Mouse (Mus musculus): ENCODE data around the gene Glis1. TPM values are rescaled to one million over a fixed set of nuclear protein-coding genes. Genes with fewer than 3 reads are reported as not detected.

Glis1 gene
- polyA plus RNA-seq, 1 experiment: 0.31 TPM

GRCm38 (mm10) chr4:107605964-107606602 lies 171.7 kb downstream of the Glis1 start:
- DNase-seq (ENCODE audit: low read depth, low spot score): no peak
- WGBS: 87% methylated on average over 17 of the region's 17 CpGs

- no peak for DNase-seq (ENCODE audit: low read depth, low spot score)
- WGBS: 83% methylated on average over 8 of the region's 8 CpGs
Measured at GRCm38 (mm10) chr4:107609775-107610174, 175.4 kb downstream of the Glis1 start.

GRCm38 (mm10) chr4:107611888-107612650 lies 177.7 kb downstream of the Glis1 start:
- no peak for DNase-seq (ENCODE audit: low read depth, low spot score)
- WGBS: 61% methylated on average over 9 of the region's 9 CpGs

- 49% methylated on average over 5 of the region's 6 CpGs for WGBS
- no peak for DNase-seq (ENCODE audit: low read depth, low spot score)
Measured at GRCm38 (mm10) chr4:107617596-107618230, 183.3 kb downstream of the Glis1 start.

- no peak for DNase-seq (ENCODE audit: low read depth, low spot score)
- 96% methylated on average over 7 of the region's 7 CpGs for WGBS
Measured at GRCm38 (mm10) chr4:107619487-107619886, 185.1 kb downstream of the Glis1 start.

GRCm38 (mm10) chr4:107621366-107621765 lies 187.0 kb downstream of the Glis1 start:
- no peak for DNase-seq (ENCODE audit: low read depth, low spot score)
- 67% methylated on average over 5 of the region's 5 CpGs for WGBS

DNA sequence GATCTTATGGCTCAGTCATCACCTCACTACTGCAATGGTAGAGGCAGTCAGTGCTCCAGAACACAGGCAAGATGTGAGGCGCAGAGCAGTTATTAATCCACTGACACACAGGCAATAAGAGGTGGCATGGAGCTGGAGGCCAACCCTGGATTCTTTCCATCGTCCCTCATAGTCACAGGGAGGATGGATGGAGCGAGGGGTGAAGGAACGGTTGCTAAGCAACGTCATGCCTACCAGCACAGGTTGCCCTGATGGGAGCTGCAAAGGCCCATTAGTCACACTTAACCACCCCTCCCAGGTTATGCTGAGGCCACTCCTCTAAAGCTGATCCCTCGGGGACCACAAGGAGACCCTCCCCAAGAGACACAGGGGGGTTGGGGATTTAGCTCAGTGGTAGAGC lies 187.9 kb downstream of the Glis1 start:
- WGBS: 66% methylated on average over 6 of the region's 6 CpGs
- no peak for DNase-seq (ENCODE audit: low read depth, low spot score)

DNA sequence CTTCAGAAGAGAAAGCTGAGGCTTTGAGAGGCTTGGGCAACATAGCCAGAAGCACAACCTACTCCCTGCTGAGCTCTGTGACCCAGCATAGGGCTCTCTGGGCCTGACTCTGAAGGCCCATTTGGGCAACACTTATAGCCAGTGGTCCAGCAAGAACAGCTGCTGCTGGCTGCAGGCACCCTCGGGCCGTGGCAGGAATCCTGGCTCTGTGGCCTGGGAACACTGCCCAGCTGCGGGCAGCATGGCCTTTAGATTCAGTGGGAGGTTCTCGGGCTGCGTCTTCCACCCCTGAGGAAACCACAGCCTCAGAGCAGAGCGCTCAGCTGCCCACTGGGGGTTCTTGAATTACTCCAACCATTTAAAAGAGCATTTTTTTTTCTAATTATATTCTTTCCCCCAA lies 189.5 kb downstream of the Glis1 start:
- no peak for DNase-seq (ENCODE audit: low read depth, low spot score)
- 83% methylated on average over 6 of the region's 6 CpGs for WGBS

GRCm38 (mm10) chr4:107624951-107625350 lies 190.6 kb downstream of the Glis1 start:
- no peak for DNase-seq (ENCODE audit: low read depth, low spot score)
- WGBS: 67% methylated on average over 5 of the region's 5 CpGs

GRCm38 (mm10) chr4:107628226-107628625 lies 193.8 kb downstream of the Glis1 start:
- 75% methylated on average over 4 of the region's 4 CpGs for WGBS
- DNase-seq (ENCODE audit: low read depth, low spot score): no peak

DNA sequence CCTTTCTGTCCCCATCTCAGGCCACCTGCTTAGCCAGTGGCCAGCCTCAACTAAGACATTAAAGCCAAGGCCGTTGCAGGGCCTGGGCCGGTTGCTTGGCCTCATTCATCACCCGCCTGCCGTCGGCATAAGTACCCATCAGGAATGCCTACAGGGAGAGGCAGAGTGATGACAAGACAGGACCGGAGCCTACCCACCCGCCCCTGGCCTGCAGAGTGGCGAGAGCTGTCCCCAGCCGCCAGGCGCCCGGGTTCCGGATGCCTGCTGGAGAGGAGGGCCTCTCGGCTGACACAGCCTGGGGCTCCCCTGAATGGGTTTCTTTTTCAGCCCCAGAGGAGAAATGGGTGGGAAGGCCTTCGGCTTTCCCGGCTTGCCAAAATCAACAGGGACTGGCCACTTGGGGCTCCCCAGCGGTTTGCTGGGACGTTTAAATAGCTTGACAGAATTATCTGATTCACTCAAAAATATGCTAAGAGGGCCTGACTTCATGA lies 194.6 kb downstream of the Glis1 start:
- 59% methylated on average over 17 of the region's 17 CpGs for WGBS
- DNase-seq (ENCODE audit: low read depth, low spot score): no peak

DNA sequence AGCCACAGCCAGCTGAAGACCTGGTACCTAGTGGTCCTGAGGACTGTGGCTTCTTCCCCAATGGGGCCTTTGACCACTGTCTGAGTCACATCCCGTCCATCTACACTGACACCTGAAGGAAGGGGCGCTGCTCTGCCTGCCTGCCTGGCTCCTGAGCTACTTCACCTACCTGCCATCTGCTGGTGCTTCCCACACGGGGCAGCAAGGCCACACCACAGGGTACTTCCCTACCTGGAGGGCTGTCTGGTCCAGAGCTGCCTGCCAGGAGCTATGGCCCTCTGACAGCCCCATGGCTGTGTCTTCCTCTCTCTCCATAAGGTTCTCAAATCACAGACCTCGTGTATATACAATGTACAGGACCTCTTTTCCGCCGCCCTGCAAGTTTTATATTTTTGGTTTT lies 200.2 kb downstream of the Glis1 start:
- DNase-seq (ENCODE audit: low read depth, low spot score): no peak
- WGBS: 47% methylated on average over 6 of the region's 6 CpGs

DNA sequence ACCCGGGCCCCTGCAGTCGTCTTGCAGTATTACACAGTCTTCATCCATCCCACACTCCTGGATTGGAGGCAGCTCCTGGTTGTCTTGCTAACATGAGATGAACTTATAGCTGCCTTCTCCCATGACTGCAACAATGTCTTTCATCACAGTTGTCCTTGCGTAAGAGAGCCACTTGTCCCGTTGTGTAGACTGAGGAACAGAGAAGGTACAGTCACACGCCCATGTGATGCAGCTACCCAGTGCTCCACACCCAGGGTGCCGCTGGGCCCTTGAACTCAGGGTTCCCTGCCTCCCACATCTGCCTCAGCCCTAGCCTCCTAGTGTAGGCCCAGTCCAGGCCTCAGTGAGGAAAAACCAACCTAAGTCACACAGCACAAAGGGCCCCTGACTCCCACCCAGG lies 201.7 kb downstream of the Glis1 start:
- 60% methylated on average over 6 of the region's 6 CpGs for WGBS

GRCm38 (mm10) chr4:107637670-107638069 lies 203.3 kb downstream of the Glis1 start:
- peak; percentile 25 for DNase-seq (ENCODE audit: low read depth, low spot score)
- 55% methylated on average over 3 of the region's 3 CpGs for WGBS

More for the DNA sequence above, 201.7 kb downstream of the Glis1 start:
- DNase-seq (ENCODE audit: low read depth, low spot score): no peak

DNA sequence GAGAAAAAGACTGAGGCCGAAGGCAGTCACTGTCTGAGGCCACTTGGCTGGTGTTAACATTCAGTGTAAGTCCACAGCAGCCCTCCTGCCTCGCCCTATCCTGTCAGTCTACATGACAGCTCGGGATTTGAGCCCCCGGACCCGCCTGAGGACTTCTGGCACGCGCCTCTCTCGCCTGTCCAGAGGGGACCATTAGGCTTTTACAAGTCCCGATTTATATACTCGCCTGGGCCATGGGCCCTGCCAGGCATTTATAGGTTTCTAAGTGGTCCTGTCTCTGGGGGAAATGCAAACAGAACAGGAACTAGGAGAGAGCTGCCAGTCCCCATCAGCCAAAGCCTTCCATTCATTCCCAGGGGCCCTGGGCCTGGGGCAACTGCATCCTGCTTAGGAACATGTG lies 203.9 kb downstream of the Glis1 start:
- DNase-seq (ENCODE audit: low read depth, low spot score): no peak
- WGBS: 58% methylated on average over 10 of the region's 10 CpGs

- 60% methylated on average over 4 of the region's 4 CpGs for WGBS
Measured at GRCm38 (mm10) chr4:107641624-107642023, 207.2 kb downstream of the Glis1 start.

GRCm38 (mm10) chr4:107648959-107649485 lies 214.6 kb downstream of the Glis1 start:
- no peak for DNase-seq (ENCODE audit: low read depth, low spot score)
- 69% methylated on average over 5 of the region's 5 CpGs for WGBS

More at GRCm38 (mm10) chr4:107641624-107642023, 207.2 kb downstream of the Glis1 start:
- no peak for DNase-seq (ENCODE audit: low read depth, low spot score)

- 23% methylated on average over 12 of the region's 12 CpGs for WGBS
- no peak for DNase-seq (ENCODE audit: low read depth, low spot score)
Measured at GRCm38 (mm10) chr4:107651021-107651496, 216.7 kb downstream of the Glis1 start.

- no peak for DNase-seq (ENCODE audit: low read depth, low spot score)
- WGBS: 9% methylated on average over 7 of the region's 7 CpGs
Measured at GRCm38 (mm10) chr4:107652598-107653279, 218.3 kb downstream of the Glis1 start.

DNA sequence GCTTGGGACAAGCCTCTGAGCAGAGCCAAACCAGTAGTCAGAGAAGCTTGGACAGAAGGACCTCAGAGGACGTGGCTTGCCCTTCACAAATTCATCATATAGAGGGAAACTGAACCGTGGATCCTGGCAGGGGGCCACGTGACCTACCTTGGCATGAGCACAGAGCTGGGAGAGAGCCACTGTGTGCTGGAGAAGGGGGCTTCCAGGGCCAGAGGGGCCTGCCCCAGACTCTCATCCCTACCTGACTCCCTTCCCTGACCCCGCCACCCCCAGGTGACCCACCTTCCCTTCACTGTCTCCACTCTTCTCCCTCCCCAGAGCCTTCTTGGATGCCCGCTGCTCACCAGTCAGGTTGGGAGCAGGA lies 218.9 kb downstream of the Glis1 start:
- 73% methylated on average over 5 of the region's 5 CpGs for WGBS
- no peak for DNase-seq (ENCODE audit: low read depth, low spot score)
